Mouse (Mus musculus): ENCODE results near the gene Cd300lb. TPM values are rescaled to one million over a fixed set of nuclear protein-coding genes. Genes with fewer than 3 reads are reported as not detected.
"Not testable (repeated sequence)": the region's sequence is repeated elsewhere in the genome, so short reads cannot be mapped to it uniquely, and the experiment has no call there.

Cd300lb gene
- total RNA-seq, 2 experiments from 2014 or later: not detected

DNA sequence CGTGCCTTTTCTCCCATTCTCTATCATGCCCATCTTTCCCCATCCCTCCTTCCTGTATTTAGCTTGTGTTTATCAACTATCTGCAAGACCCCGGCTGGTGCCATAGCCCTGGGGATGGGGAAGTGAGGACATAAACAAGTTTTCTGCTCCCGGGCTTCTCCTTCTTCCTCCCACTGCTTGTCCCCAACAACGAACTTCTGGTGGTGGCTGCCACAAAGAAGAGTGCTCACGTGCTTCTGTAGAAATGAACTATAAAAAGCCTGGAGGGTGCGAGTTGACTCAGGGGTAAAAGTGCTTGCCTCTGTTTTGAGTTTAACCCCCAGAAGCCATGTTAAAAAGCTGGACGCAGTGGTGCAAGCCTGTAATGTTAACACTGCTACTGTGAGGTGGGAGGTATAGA lies 19.2 kb downstream of the Cd300lb start:
- DNase-seq (ENCODE audit: extremely low spot score in 1 of 2, low spot score in 2 of 2): no peak
- no peak for TF ChIP-seq CTCF (IDR thresholded peaks at IDR 0.05)
- intact Hi-C loops (cut with DNase I): loop anchor here (5.0 kb wide), 1 partner anchor 243 kb away; no protein-coding TSS in a partner anchor
- no peak overlapping the region for H3K4me3 ChIP-seq
- no peak overlapping the region for H3K27ac ChIP-seq

DNA sequence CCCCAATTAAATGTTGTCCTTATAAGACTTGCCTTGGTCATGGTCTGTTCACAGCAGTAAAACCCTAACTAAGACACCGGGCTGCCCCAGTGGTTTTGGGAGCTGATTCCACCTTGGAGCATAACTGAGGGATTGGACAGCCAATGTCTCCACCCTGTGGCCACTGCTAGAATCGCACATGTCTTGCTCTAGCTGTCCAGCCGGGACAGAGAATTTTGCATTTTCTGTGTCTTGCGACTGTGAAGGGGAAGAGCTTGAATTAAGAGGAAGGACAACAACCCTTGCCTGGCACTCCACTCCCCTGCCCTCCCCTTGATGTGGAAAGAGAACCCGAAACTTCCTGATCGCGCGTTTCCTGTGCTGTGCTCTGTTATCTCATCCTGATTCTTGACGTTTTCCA lies 21.3 kb downstream of the Cd300lb start:
- Histone ChIP-seq H3K4me3 (no peak overlapping the region), H3K27ac (no peak overlapping the region)
- TF ChIP-seq CTCF (IDR thresholded peaks at IDR 0.05): peak; percentile 84
- intact Hi-C loops (cut with DNase I): loop anchor here (1.0 to 5.0 kb wide), 4 partner anchors 33 to 241 kb away; no protein-coding TSS in a partner anchor
- DNase-seq (ENCODE audit: extremely low spot score in 1 of 2, low spot score in 2 of 2): peak; percentile 77 to 83

DNA sequence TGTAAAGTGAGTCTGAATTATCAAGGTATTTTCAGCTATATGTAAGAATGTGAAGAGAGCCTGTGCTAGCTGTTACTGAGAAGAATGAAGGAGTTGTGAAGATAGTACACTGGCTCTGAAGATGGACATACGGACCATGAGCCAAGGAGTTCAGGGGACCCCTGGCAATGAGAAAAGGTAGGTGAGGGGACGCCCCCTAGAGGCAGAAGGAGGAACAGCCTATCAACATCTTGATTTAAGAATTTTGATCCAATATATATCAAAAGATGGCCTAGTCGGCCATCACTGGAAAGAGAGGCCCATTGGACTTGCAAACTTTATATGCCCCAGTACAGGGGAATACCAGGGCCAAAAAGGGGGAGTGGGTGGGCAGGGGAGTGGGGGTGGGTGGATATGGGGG lies 24.6 kb downstream of the Cd300lb start:
- intact Hi-C loops (cut with DNase I); DNase-seq (ENCODE audit: extremely low spot score in 1 of 2, low spot score in 2 of 2); H3K4me3 ChIP-seq; H3K27ac ChIP-seq: not testable (repeated sequence)
- TF ChIP-seq CTCF (IDR thresholded peaks at IDR 0.05): peak; percentile 24

DNA sequence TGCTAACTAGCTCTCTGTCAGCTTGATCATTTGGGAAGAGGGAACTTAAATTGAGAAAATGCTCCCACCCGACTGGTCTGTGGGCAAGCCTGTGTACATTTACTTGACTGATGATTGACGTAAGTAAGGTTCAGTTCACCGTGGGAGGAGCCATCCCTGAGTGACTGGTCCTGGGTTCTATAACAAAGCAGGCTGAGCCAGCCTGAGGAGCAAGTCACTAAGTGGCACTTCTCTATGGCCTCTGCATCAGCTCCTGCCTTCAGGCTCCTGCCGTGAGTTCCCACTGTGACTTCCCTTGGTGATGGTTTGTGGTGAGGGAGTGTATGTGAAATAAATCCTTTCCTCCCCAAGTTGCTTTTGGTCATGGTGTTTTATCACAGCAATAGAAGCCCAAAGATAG lies 26.1 kb downstream of the Cd300lb start:
- intact Hi-C loops (cut with DNase I): no loop called here
- no peak for DNase-seq (ENCODE audit: extremely low spot score in 1 of 2, low spot score in 2 of 2)
- no peak for TF ChIP-seq CTCF (IDR thresholded peaks at IDR 0.05)
- no peak overlapping the region for H3K27ac ChIP-seq
- H3K4me3 ChIP-seq: no peak overlapping the region

DNA sequence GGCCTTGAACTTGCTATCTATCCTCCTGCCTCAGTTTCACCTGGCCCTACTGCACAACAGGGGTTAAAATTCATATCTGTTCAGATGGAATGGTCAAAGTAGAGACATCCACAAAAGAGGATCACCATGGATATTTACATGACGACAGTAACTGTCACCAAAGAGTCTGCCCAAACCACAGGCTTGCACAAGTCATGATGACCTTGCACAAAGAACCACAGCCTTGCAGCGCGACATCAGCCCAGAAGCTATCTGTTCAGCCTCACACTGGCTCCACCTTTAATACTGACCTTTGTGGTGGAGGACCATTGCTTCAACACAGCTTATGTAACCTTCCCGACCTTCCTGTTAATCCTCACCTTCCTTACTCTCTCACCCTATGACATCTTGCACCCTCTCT lies 26.6 kb downstream of the Cd300lb start:
- Histone ChIP-seq H3K4me3 (no peak overlapping the region), H3K27ac (no peak overlapping the region)
- no peak for TF ChIP-seq CTCF (IDR thresholded peaks at IDR 0.05)
- intact Hi-C loops (cut with DNase I): no loop called here
- no peak for DNase-seq (ENCODE audit: extremely low spot score in 1 of 2, low spot score in 2 of 2)

DNA sequence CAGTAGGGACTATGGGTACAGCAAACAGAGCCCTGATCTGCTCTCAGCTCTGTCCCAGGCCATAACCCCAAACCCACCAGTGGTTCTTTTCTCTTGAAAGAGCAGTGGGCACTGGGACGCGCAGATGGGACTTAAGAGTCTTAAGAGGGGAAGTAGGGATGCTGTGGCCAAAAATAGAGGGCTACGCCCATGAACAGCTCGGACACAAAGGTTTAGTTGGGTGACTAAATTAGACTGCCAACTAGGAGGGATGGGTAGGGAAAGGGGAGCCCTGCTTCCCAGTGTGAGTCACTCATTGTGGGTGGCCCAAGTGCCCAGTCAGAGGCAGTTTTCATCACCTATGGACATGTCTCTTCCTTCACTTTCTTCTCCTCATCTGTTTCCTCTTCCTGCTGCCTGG lies 31.0 kb downstream of the Cd300lb start:
- TF ChIP-seq CTCF (IDR thresholded peaks at IDR 0.05): no peak
- intact Hi-C loops (cut with DNase I): no loop called here

DNA sequence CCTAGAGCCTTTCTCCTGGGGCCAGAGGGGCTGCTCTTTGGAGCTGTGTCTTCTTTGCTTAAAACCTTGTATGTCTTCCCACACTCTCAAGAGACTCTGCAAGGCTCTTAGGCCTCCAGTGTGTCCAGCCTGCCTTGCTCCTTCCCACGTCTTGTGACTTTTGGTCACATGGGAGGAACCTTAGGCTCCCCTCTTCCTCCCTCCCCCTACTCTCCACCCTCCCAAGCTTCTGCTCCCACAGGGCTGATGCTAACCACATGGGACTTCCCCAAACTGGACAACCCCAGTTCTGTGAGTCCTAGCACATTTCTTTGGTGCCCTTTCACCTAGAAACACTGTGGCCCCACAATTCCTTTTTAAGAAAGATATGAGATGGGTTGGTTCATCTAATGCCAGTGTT lies 36.2 kb downstream of the Cd300lb start:
- TF ChIP-seq CTCF (IDR thresholded peaks at IDR 0.05): no peak
- DNase-seq (ENCODE audit: extremely low spot score in 1 of 2, low spot score in 2 of 2): no peak
- no peak overlapping the region for H3K27ac ChIP-seq
- intact Hi-C loops (cut with DNase I): no loop called here
- H3K4me3 ChIP-seq: no peak overlapping the region

More for the DNA sequence above, 31.0 kb downstream of the Cd300lb start:
- no peak overlapping the region for H3K4me3 ChIP-seq
- no peak for DNase-seq (ENCODE audit: extremely low spot score in 1 of 2, low spot score in 2 of 2)
- no peak overlapping the region for H3K27ac ChIP-seq

DNA sequence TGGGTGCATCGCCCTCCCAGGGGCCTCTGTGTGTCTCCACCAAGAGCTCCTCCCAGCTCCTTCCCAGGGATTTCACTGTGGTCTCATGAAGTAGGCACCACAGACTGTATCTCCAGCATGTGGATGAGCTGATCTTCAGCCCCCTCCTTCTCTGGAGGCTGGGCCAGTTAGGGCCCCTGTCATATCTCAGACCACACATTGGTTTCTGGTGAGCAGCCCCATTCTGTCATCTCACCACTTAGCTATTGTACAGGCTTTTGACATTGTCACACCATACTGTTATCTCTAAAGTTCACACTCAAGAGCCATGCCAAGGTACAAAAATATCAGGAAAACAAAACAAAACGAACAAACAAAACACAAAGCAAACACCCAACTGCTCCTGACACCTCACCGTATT lies 38.1 kb downstream of the Cd300lb start:
- Histone ChIP-seq H3K27ac (no peak overlapping the region), H3K4me3 (no peak overlapping the region)
- no peak for DNase-seq (ENCODE audit: extremely low spot score in 1 of 2, low spot score in 2 of 2)
- intact Hi-C loops (cut with DNase I): no loop called here
- no peak for TF ChIP-seq CTCF (IDR thresholded peaks at IDR 0.05)

DNA sequence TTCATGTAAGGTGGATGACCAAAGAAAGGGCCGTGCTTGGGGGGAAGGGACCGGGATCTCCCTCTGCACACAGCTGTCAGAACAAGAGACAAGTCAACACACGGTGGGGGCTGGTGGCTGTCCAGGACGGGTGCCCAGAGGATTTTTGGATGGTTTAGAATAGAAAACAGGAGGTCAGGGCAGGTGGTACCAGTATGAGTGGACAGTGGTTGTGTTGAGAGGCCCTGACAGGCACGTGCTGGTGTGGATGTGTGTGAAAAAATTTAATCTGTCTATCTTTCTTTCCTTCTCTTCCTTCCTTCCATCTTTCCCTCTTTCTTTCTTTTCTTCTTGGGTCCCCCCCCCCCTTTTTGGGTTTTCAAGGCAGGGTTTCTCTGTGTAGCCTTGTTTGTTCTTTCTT lies 43.6 kb downstream of the Cd300lb start:
- DNase-seq (ENCODE audit: extremely low spot score in 1 of 2, low spot score in 2 of 2): no peak
- Histone ChIP-seq H3K27ac (no peak overlapping the region), H3K4me3 (no peak overlapping the region)
- TF ChIP-seq CTCF (IDR thresholded peaks at IDR 0.05): no peak
- intact Hi-C loops (cut with DNase I): no loop called here

DNA sequence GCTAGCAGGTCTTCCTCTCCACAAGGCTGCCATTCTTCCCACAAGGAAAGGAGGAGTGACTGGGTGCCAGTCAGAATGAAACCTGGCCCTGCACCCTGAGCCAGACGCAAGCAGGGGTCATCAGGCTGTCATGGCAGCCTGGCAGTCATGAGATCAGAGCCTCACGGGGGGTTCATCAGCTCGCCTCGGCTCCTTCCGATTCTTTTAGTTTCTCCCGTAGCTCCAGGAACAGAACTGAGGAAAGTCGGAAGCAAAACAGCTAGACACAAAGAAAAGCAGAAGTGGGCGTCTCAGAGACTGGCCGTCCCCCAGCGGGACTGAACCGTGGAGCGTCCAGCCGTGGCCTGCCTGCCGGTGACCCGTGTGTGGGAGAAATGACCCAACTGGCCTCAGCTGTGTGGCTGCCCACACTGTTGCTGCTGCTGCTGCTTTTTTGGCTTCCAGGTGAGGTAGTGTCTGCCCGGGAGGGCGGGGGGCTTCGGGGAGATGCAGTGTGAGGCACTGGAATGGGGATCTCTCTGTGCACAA lies 44.1 kb downstream of the Cd300lb start, which contains the start of gene Cd300a:
TSS of gene Cd300a (plus strand) at position 51 of the 528 bp plus-strand sequence.
- no peak for DNase-seq (ENCODE audit: extremely low spot score in 1 of 2, low spot score in 2 of 2)
- intact Hi-C loops (cut with DNase I): no loop called here
- H3K4me3 ChIP-seq: no peak within 1 kb of the TSS
- no peak within 1 kb of the TSS for H3K27ac ChIP-seq
- no peak for TF ChIP-seq CTCF (IDR thresholded peaks at IDR 0.05)

DNA sequence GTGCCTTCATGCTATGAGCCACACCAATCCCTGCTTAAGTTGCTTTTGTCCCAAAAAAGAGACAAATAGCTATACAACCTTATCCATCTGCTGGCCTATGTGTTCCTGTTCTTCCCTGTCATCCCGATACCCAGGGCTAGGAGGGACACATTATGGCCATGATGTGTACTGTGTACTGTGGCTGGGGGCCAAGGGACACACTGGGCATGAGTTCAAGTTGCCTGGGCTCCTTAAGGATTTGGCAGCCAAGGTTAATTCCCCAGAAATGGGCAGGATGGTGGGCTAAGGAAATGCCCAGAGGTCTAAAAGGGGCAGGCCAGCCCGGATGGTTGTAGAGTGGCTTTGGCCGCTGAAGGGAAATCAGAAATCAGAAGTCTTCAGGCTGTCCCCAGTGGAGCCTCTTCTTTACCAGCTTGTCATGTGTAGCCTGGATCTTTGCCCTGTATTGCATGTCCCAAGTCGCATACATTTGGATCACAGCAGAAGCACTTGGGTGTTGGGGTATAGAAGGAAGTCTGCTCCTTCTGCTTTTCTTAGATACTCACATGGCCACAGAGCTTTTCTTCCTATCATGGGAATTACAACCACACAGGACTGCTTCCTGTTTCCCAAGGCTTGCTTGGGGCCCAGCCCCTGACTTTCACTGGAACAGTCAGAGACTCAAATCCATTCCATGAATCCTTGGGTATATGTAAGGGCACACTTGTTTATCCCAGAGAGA lies 49.6 kb downstream of the Cd300lb start:
- intact Hi-C loops (cut with DNase I): no loop called here
- no peak overlapping the region for H3K27ac ChIP-seq
- DNase-seq (ENCODE audit: extremely low spot score in 1 of 2, low spot score in 2 of 2): no peak
- no peak for TF ChIP-seq CTCF (IDR thresholded peaks at IDR 0.05)
- no peak overlapping the region for H3K4me3 ChIP-seq

DNA sequence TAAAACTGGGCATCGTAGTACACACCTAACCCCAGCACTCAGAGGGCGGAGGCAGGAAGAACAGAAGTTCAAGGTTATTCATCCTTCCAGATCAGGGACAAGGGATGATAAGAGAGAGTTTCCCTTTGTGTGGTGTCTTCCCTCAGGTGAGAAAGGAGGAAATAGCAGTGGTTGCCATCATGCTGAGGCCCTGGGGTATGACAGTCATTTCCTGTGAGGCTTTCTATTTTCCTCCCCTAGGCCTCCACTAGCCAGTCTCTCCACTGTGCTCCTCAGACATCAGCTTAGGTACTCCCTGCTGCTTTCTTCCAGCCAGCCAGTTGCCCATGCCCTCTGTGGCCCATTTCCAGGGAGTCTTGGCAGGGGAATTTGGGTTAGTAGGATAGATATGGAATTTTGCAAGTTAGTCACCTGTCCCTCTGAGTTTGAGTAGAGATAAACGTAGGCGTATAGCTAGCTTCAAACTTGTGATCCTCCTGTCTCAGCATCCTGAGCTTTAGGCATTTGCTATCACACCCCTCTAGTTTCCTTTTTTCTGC lies 50.9 kb downstream of the Cd300lb start:
- no peak for TF ChIP-seq CTCF (IDR thresholded peaks at IDR 0.05)
- H3K27ac ChIP-seq: no peak overlapping the region
- intact Hi-C loops (cut with DNase I): no loop called here
- no peak overlapping the region for H3K4me3 ChIP-seq
- DNase-seq (ENCODE audit: extremely low spot score in 1 of 2, low spot score in 2 of 2): no peak
